Mouse (Mus musculus) layer of hippocampus, adult 11-12 months (tissue): ENCODE results near the gene Gm29427.
"Not testable (repeated sequence)": the region's sequence is repeated elsewhere in the genome, so short reads cannot be mapped to it uniquely, and the experiment has no call there.

Source experiments
- DNase-seq: peaks from one replicate; pipeline ENCODE4 v3.0.0; 2022; ENCODE audit warnings: low spot score

Gm29427 gene

GRCm38 (mm10) chr1:130659641-130660040 is 56.0 kb downstream of the Gm29427 start:
- not testable (repeated sequence) for DNase-seq

- no peak for DNase-seq
Measured at GRCm38 (mm10) chr1:130644103-130644502, 71.5 kb downstream of the Gm29427 start.

GRCm38 (mm10) chr1:130640967-130641366 is 74.6 kb downstream of the Gm29427 start:
- DNase-seq, result no peak

- DNase-seq, result peak; percentile 68
Measured at GRCm38 (mm10) chr1:130633761-130634410, 81.7 kb downstream of the Gm29427 start.

- no peak for DNase-seq
Measured at GRCm38 (mm10) chr1:130633316-130633715, 82.3 kb downstream of the Gm29427 start.

- no peak for DNase-seq
Measured at GRCm38 (mm10) chr1:130629521-130629920, 86.1 kb downstream of the Gm29427 start, which contains the start of gene Zp3r. Zp3r (minus strand) TSS chr1:130629621.
